Mouse (Mus musculus) heart, adult 8-10 months (tissue): ENCODE results near the gene Rab34. TPM values are rescaled to one million over a fixed set of nuclear protein-coding genes. Genes with fewer than 3 reads are reported as not detected.
A peak's percentile ranks its signal among the peaks of the same experiment; 100 is the strongest.

Experiments used
- DNase-seq: peaks from one replicate; pipeline ENCODE4 v3.0.0; 2022; ENCODE audit warnings: low spot score
- total RNA-seq, 4 experiments: library from RNA; stranded (reverse); gene quantifications; 2 replicates each; pipeline ENCODE4 v1.2.4; 2022

Gene Rab34
- total RNA-seq, 4 experiments from 2014 or later, result 6.8 to 8.7 (median 8.1) TPM

- peak; percentile 78 for DNase-seq
Measured at GRCm38 (mm10) chr11:78164924-78165760, 23.1 kb upstream of the Rab34 start, which contains the start of gene Traf4. Gene Traf4 (minus strand): TSS chr11:78165589.

GRCm38 (mm10) chr11:78165761-78166109 is 22.5 kb upstream of the Rab34 start:
- no peak for DNase-seq

GRCm38 (mm10) chr11:78166161-78166560 is 22.1 kb upstream of the Rab34 start:
- no peak for DNase-seq

- DNase-seq, result no peak
Measured at GRCm38 (mm10) chr11:78166640-78167039, 21.6 kb upstream of the Rab34 start.

GRCm38 (mm10) chr11:78167257-78167959 is 20.8 kb upstream of the Rab34 start:
- no peak for DNase-seq

GRCm38 (mm10) chr11:78168541-78169468 is 19.4 kb upstream of the Rab34 start:
- DNase-seq, result no peak

GRCm38 (mm10) chr11:78170306-78170705 is 17.9 kb upstream of the Rab34 start:
- DNase-seq, result no peak

- no peak for DNase-seq
Measured at GRCm38 (mm10) chr11:78171328-78171727, 16.9 kb upstream of the Rab34 start.

GRCm38 (mm10) chr11:78172034-78172747 is 16.0 kb upstream of the Rab34 start:
- DNase-seq, result no peak

- no peak for DNase-seq
Measured at GRCm38 (mm10) chr11:78172748-78173383, 15.4 kb upstream of the Rab34 start.

- DNase-seq, result no peak
Measured at GRCm38 (mm10) chr11:78174506-78174905, 13.7 kb upstream of the Rab34 start.

GRCm38 (mm10) chr11:78175771-78176401 is 12.3 kb upstream of the Rab34 start:
- no peak for DNase-seq

GRCm38 (mm10) chr11:78176402-78176862 is 11.8 kb upstream of the Rab34 start, which contains the start of the genes Nek8 and Tlcd1:
Gene Nek8 (minus strand): TSS chr11:78176675.
Gene Tlcd1 (plus strand): TSS chr11:78176711.
- DNase-seq, result peak; percentile 91

- DNase-seq, result no peak
Measured at GRCm38 (mm10) chr11:78176905-78177331, 11.3 kb upstream of the Rab34 start.

GRCm38 (mm10) chr11:78177437-78177836 is 10.8 kb upstream of the Rab34 start:
- DNase-seq, result no peak

GRCm38 (mm10) chr11:78177903-78178858 is 10.0 kb upstream of the Rab34 start:
- DNase-seq, result peak; percentile 96

GRCm38 (mm10) chr11:78178859-78179437 is 9.3 kb upstream of the Rab34 start:
- peak; percentile 26 for DNase-seq

- no peak for DNase-seq
Measured at GRCm38 (mm10) chr11:78179438-78179999, 8.7 kb upstream of the Rab34 start.
